Mouse (Mus musculus) CH12.LX (cell line): ENCODE data around the gene Kcnd1.

Experiments
- CHD2 ChIP-seq: IDR thresholded peaks from 2 replicates; pipeline ENCODE4 v1.6.1; 2011; ENCODE audit warnings: low read length, improper control_type of control experiment
- CTCF ChIP-seq, 2 experiments: IDR thresholded peaks in 1 of 2; conservative IDR thresholded peaks in 1 of 2; 2 replicates each; pipeline ENCODE4 v1.5.1; 2011 to 2012; ENCODE audit warnings: low read depth in 2 of 2, low read length in 2 of 2, improper control_type of control experiment in 1 of 2, inconsistent platforms in 1 of 2, mild to moderate bottlenecking in 1 of 2, moderate library complexity in 1 of 2
- E2F4 ChIP-seq: IDR thresholded peaks from 2 replicates; pipeline ENCODE4 v1.6.1; 2011; ENCODE audit warnings: low read depth, low read length, improper control_type of control experiment; ENCODE audit not compliant: insufficient replicate concordance
- ELF1 ChIP-seq: IDR thresholded peaks from 2 replicates; pipeline ENCODE4 v1.6.1; 2014; ENCODE audit warnings: low read depth, mild to moderate bottlenecking, inconsistent platforms, low read length, improper control_type of control experiment
- EP300 ChIP-seq: IDR thresholded peaks from 2 replicates; pipeline ENCODE4 v1.6.1; 2011; ENCODE audit warnings: low read length, improper control_type of control experiment
- KAT2A ChIP-seq: IDR thresholded peaks from 2 replicates; pipeline ENCODE4 v1.6.1; 2012; ENCODE audit warnings: low read length, improper control_type of control experiment, inconsistent platforms; ENCODE audit not compliant: insufficient replicate concordance
- MAFK ChIP-seq: IDR thresholded peaks from 2 replicates; pipeline ENCODE4 v1.6.1; 2011; ENCODE audit warnings: low read length, improper control_type of control experiment; ENCODE audit not compliant: insufficient replicate concordance
- NELFE ChIP-seq: IDR thresholded peaks from 2 replicates; pipeline ENCODE4 v1.6.1; 2011; ENCODE audit warnings: low read depth, low read length, improper control_type of control experiment
- NRF1 ChIP-seq: IDR thresholded peaks from 2 replicates; pipeline ENCODE4 v1.6.1; 2014; ENCODE audit warnings: low read depth, mild to moderate bottlenecking, inconsistent platforms, low read length, improper control_type of control experiment, moderate library complexity
- POLR2A ChIP-seq: IDR thresholded peaks from 2 replicates; pipeline ENCODE4 v1.6.1; 2011; ENCODE audit warnings: low read depth, mild to moderate bottlenecking, improper control_type of control experiment, low read length
- TCF12 ChIP-seq: IDR thresholded peaks from 2 replicates; pipeline ENCODE4 v1.6.1; 2014; ENCODE audit warnings: low read depth, mild to moderate bottlenecking, inconsistent platforms, low read length, improper control_type of control experiment
- USF1 ChIP-seq: IDR thresholded peaks from 2 replicates; pipeline ENCODE4 v1.6.1; 2014; ENCODE audit warnings: low read depth, mild to moderate bottlenecking, inconsistent platforms, low read length, improper control_type of control experiment
- USF2 ChIP-seq: conservative IDR thresholded peaks from 2 replicates; pipeline ENCODE4 v1.6.1; 2011; ENCODE audit warnings: low read depth, low read length, improper control_type of control experiment

- no peak for TF ChIP-seq CTCF (conservative IDR thresholded peaks at IDR 0.05 in 1 of 2, IDR thresholded peaks at IDR 0.05 in 1 of 2; ENCODE audit: low read depth in 2 of 2, low read length in 2 of 2)
- TF ChIP-seq POLR2A: peak; percentile 80
- no peak for TF ChIP-seq USF2
- no peak for TF ChIP-seq KAT2A
- no peak for TF ChIP-seq MAFK
- TF ChIP-seq USF1: no peak
- peak; percentile 93 for TF ChIP-seq TCF12
- peak; percentile 58 for TF ChIP-seq EP300
- TF ChIP-seq CHD2: peak; percentile 22; the same call in 1 of the 2 replicates
- TF ChIP-seq NELFE: peak; percentile 69
- peak; percentile 74 for TF ChIP-seq ELF1
- peak; percentile 87 for TF ChIP-seq NRF1
- no peak for TF ChIP-seq E2F4
These were observed 32.5 kb upstream of the Kcnd1 start, which contains the start of gene Gripap1 for GRCm38 (mm10) chrX:7789542-7790136.
